Mouse (Mus musculus): Measurements from ENCODE around the gene Cldn34b2.
"Not testable (repeated sequence)": the region's sequence is repeated elsewhere in the genome, so short reads cannot be mapped to it uniquely, and the experiment has no call there.

The Cldn34b2 gene

GRCm38 (mm10) chrX:155128312-155128711 lies at the start of gene Cldn34b2:
TSS of gene Cldn34b2 (minus strand) at chrX:155128412.
- not testable (repeated sequence) for DNase-seq (ENCODE audit: low spot score in 2 of 2)

GRCm38 (mm10) chrX:155177640-155178039 lies 49.4 kb upstream of the Cldn34b2 start:
- DNase-seq (ENCODE audit: low spot score in 2 of 2), result no peak

GRCm38 (mm10) chrX:155177230-155177629 lies 49.0 kb upstream of the Cldn34b2 start:
- DNase-seq (ENCODE audit: low spot score in 2 of 2), result peak in 1 of 2 experiments; percentile 20

- no peak for DNase-seq (ENCODE audit: low spot score in 2 of 2)
These were observed 47.4 kb upstream of the Cldn34b2 start for GRCm38 (mm10) chrX:155175568-155175967.

- peak in 1 of 2 experiments; percentile 15 for DNase-seq (ENCODE audit: low spot score in 2 of 2)
These were observed 44.1 kb upstream of the Cldn34b2 start for GRCm38 (mm10) chrX:155172310-155172709.

GRCm38 (mm10) chrX:155171754-155172153 lies 43.5 kb upstream of the Cldn34b2 start:
- DNase-seq (ENCODE audit: low spot score in 2 of 2), result no peak

- DNase-seq (ENCODE audit: low spot score in 2 of 2), result no peak
These were observed 41.7 kb upstream of the Cldn34b2 start for GRCm38 (mm10) chrX:155169886-155170285.

GRCm38 (mm10) chrX:155167667-155168066 lies 39.5 kb upstream of the Cldn34b2 start:
- DNase-seq (ENCODE audit: low spot score in 2 of 2), result no peak

GRCm38 (mm10) chrX:155166313-155166712 lies 38.1 kb upstream of the Cldn34b2 start:
- no peak for DNase-seq (ENCODE audit: low spot score in 2 of 2)

- no peak for DNase-seq (ENCODE audit: low spot score in 2 of 2)
These were observed 35.3 kb upstream of the Cldn34b2 start for GRCm38 (mm10) chrX:155163553-155163952.

- DNase-seq (ENCODE audit: low spot score in 2 of 2), result no peak
These were observed 23.7 kb upstream of the Cldn34b2 start for GRCm38 (mm10) chrX:155151868-155152267.

GRCm38 (mm10) chrX:155144718-155145117 lies 16.5 kb upstream of the Cldn34b2 start:
- peak; percentile 25 to 59 for DNase-seq (ENCODE audit: low spot score in 2 of 2)

- peak in 1 of 2 experiments; percentile 4 for DNase-seq (ENCODE audit: low spot score in 2 of 2)
These were observed 30.2 kb downstream of the Cldn34b2 start for GRCm38 (mm10) chrX:155098024-155098423.

GRCm38 (mm10) chrX:155093566-155093965 lies 34.6 kb downstream of the Cldn34b2 start, which contains the start of gene Magea2:
TSS of gene Magea2 (minus strand) at chrX:155093666.
- DNase-seq (ENCODE audit: low spot score in 2 of 2), result not testable (repeated sequence)

GRCm38 (mm10) chrX:155089693-155090092 lies 38.5 kb downstream of the Cldn34b2 start, which contains the start of gene Magea1:
TSS of gene Magea1 (minus strand) at chrX:155089793.
- DNase-seq (ENCODE audit: low spot score in 2 of 2), result not testable (repeated sequence)
